Mouse (Mus musculus) retina, embryonic 14.5 days (tissue): ENCODE measurements at regions not wholly inside any gene's neighbourhood (a gene's known extent, or its start where the extent isn't known, plus 50 kb on each side); places are given as distances from the start of the nearest gene placed in this dataset.
"Not testable (repeated sequence)": the region's sequence is repeated elsewhere in the genome, so short reads cannot be mapped to it uniquely, and the experiment has no call there.

Source experiments
- DNase-seq: peaks from one replicate; pipeline ENCODE4 v3.0.0-alpha.2; 2015; ENCODE audit warnings: low spot score

DNA sequence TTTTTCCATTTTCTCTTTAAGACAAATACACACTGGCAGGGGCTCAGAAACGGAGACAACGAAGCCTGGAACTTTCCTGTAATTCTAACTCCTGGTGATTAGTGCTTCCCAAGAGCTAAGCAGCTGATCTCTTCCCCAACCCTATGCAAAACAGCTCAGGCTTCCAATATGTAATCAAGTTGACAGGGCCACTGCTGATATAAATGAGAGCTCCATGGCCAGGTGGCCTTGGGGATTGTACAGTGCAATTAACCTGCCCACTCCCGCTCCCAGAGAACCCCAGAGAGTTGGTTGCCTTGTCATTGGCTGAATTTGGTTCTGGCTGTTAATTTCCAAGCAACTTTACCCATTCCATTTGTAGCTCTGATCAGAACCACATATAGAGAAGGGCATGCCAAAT lies 67.8 kb downstream of the 4933415F23Rik start:
- peak; percentile 40 for DNase-seq

DNA sequence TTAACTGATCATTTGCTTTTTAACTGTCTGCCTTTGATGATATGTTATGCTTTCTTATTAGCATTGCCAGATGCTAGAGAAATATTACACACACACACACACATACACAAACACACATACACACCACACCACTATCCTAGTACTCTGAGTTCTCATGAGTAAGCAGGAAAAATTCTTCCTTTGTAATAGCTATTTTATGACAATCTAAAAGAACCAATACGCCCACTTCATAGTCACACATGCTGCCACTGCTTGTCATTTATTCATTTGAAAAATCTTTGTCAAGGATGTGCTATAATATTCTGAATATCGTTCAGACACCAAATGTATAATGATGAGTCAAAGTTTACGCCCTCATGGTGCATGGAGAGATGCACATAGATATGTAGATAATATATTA lies 78.5 kb downstream of the 4933415F23Rik start:
- no peak for DNase-seq

DNA sequence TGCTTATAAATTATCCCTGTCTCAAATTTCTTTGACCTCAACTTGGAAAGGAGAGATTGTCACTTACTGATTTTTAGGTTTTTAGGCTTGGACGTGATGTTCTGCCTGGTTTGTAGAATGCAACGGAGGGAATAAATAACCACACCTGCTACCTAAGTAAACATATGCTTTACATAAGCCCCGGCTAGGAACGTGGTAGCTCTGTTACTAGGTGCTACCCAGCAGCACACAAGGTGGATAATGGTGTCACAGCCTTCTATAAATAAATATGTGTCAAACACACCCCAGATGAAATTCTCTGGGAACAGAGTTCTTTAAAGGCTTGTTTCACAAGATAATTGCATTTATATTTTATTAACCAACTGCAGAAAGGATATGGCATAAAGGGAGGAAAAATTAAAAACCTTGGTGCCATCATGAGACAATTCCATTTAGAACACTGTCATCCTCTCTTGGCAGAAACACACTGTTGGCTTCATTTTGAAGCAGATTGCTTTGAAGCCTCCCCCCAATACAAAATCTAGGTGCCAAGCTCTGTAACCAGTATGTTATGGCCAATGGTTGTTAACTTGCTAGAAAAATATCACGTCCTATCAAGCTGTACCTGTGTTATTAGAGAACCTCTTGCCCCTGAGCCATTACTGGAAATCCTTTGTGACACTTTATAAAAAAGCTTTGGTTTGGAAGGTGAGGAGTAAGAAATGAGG lies 94.1 kb downstream of the 4933415F23Rik start:
- DNase-seq: no peak

DNA sequence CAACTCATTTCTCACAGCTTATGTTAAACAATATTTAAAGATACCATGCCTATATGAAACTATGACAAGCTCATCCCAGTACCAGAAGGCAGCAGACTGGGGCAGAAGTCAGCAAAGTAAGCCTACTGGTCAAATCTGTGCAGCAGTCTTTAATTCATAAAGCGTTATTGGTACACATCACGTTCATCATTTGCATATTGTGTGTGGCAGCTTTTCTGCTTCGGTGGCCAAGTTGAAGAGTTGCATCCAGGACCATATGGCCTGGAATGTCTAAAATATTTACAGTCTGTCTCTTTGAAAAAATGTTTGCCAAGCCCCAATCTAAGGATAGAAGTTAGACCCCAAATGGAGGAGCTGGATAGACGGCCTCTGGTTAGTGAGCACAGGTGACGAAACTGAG lies 97.2 kb downstream of the 4933415F23Rik start:
- DNase-seq: no peak

DNA sequence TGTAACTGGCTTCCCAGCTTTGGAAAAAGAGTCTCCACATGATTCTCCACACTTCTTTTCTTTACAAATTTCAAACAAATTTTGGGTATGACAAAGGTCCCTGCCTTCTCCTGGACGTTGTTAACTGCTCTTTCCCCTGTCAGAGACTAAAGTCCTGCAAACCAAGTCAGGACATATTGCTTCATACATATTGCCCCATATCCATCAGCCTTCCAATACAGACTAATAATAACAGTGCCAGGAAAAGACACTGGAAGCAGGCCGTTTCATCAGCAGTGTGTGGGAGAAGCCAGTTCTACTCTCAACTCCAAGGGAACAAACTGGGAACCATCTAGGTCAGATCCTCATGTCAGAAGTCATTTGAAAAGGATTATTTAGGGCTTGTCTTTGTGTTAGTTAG lies 105.4 kb downstream of the 4933415F23Rik start:
- DNase-seq: no peak

DNA sequence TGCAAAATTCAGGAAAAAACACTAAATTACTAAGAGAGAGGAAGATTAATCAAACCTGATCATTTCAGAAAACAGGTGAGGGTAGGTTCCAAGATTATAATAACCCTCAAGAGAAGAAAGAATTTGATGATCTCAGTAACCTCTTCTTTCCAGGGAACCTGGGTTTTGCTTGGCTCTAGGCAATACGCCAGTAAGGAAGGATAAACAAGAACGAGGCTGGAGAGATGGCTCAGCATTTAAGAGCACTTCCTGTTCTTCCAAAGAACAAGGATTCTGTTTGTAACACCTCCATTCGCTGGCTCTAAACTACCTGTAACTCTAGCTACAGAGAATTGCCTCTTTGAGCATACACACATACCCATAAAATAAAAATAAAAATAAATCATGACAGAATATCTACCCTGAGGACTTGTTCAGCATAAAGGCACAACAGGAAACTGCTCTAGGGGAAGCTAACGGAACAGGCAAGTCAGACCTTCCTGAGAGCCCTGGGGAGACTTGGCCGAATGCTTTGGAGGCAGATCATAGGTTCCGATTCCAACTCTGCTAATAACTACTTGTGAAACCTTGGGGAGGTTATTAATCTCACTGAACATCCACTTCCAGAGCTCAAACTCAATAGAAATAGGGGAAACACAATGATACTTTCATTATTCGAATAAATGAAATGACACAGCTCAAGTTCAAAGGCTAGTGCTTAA lies 112.4 kb downstream of the 4933415F23Rik start:
- no peak for DNase-seq

DNA sequence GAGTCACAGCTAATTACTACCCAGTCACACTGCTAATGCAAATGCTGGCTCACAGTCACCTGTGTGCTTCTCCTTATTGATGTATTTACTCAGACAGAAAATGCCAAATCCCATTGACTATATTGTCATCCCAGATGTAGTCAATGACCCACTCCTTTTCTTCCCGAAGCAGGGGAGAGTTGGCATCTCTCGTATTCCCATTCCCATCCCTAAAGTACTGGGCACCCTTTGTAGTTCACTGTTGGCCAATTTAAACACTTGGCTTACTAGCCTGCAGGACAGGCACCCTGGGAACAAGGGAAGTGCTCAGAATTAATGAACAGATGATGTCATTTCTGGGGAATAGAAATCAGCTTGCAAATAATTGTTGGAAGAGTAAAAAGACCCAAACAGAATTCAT lies 114.5 kb downstream of the 4933415F23Rik start:
- no peak for DNase-seq

DNA sequence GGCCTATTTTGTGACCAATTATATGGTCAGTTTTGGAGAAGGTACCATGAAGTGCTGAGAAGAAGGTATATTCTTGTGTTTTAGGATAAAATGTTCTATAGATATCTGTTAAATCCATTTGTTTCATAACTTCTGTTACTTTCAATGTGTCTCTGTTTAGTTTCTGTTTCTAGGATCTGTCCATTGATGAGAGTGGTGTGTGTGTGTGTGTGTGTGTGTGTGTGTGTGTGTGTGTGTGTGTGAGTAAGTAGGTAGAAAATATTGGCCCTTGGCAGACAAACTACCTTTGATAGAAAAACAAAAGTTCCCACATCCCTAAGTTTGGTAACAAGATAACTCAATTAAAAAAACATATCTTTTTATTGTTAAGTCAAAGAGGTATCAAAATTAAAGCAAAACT lies 117.8 kb downstream of the 4933415F23Rik start:
- DNase-seq: not testable (repeated sequence)

DNA sequence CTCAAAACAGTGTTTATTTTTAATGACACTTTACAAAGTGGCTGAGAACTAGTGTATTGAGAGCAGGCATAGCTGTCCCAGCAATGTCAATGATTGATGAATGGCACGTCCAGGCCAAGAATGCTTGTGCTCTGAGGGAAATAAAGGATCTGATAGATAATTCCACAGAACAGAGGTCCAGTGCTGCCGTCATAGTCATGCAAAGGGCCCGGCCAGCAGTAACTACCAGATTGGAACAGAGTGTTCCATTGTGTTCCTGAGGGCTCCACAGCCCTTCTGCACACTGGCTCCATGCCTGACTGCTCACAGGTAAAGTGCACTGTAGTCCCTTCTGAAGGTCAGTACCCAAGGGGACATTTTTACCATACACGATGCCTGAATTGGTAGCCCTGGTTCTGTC lies 127.1 kb downstream of the 4933415F23Rik start:
- no peak for DNase-seq

DNA sequence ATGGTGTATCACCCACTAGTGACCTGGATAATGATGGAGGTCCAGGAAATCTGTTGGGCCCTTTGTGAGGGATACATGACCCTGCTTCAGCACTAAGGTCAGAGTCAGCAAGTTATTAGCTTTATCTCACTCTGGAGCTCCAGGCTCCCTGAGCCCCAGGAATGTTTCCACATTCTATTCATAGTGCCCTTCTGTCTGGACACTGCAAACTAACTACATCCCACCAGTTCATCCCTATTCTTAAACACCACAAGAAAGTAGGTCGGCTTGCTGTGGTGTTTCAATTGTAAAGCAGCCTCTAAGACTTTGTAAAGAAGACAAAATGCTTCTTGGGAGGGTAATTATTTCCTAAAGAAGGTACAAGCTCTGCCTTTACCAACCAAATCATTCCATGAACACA lies 138.2 kb upstream of the Rims1 start:
- peak; percentile 2 for DNase-seq

DNA sequence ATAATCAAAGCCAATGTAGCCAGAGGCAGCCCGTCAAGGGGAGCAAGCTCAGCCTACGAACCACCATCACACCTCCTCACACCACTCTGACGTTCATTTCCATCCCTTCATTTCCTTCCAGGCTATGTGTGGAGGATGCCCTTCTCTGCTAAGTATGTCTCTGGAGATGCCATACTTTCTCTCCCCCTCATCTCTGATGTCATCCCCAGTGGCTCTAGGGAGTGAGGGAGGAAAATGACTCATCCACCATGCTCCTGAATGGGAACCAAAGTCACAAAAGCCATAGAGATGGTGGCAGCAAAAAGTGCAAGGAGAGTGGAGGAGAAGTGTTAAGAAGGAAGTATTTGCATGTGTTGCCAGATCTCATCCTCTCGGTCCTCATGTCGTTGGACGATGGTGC lies 134.0 kb upstream of the Rims1 start:
- DNase-seq: no peak

DNA sequence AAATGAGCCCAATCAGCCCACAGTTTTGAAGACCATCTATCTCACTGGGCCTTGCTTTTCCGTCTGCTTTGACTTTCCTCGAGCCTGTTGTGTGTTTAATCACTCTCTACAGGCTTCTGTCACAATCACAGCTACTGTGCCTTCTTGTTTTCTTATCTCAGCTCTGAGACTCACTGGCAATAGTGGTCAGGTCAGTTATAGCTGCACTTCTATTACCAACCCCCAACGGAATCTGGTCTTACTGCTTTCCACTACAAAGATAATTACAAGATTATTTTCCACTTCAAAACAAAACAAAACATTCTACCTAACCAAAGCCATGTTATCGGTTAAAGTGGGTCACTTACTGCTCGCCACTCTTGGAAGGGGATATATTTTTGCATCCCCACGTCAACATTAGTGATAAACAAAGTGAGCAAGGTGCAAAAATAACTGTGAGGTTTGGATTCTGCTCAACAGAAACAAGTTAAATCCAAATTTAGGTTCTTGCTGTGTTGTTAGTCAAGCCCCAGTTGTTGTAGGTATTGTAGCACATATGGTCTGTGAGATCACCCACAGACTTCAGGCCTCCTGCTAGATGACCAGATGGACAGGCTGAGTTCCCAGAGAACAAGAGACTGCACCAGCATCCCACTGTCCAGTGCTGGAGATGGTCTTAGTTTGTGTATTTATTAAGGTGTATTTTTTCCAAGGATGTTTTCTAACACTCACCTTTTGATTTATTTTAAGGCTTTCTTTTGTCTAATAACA lies 125.5 kb upstream of the Rims1 start:
- no peak for DNase-seq

DNA sequence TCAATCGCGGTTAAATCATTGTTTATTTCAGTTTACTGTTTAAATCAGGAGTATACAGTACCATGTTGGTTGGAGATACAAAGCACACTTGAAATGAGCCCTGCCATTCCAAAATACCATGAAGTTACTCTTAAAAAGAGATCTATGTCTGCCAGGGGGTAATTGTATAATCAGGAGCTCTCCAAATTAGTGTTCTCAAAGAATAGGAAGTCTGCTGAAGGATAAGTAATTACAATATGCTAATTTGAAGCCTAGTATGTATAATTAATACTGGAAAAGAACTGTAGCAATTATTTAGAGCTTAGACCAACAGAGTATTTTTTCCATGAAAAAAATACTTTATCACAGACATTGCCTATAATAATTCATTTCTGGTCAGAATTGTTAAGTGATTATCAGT lies 97.2 kb upstream of the Rims1 start:
- no peak for DNase-seq

DNA sequence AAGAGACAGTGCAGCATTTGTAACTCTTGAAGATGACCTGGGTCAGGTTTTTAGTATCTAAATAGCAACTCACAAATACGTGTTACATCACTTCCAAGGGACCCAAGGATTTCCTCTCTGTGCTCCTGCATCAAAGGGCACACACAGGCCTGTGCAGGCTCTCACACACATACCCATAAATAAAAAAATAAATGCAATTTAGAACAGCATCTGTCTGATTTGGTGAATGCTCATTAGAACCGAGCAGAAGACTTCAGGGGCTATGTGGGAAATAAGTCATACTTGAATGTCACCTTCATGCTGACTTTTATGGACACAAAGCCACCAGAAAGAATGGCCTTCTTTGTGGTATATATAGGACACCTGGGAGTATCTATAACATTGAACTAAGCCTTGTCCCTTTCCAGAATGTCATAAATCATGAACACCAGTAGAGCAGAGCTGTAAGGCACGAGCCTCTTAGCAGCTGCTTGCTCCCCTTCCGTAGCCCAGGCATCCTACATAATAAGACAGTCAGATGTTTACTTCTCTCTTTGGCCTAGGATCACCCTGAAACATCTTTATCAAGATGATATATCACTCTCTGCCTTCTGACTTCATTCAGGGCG lies 95.3 kb upstream of the Rims1 start:
- DNase-seq: no peak

DNA sequence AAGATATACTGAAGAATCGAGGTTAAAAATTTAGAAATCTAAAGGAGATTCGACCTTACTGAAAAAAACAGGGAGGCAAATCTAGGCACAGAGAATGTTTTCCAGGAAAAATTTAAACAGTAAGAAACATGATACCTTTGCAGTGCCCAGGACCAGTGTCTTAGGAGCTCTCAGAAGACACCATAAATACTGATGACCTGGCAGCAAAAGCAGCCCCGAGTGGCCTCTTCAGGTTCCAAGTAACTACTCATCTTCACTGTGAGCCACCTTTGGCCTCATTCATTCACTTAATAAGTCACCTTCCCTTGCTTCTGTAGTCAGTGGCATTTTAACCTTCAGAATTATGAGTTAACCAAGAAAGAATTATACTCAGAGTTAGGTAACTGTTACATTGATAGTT lies 89.3 kb upstream of the Rims1 start:
- no peak for DNase-seq

DNA sequence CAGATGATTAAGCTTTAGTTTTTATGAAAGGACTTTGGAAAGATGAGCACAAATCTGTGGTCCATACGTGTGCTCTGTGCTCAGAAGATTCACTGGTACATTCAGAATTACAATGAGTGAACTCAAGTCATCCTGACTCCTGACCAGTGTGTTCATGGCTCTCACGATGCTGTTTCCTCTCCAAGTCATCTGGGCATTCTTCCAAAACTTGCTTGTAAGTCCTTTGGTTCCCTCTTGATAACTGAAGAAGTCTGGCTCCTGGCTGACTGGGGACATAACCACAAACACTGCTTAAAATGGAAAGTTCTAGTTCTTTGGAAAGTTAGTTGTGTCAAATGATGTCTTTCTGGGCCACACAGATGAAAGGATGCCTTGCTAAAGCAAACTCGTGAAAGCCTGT lies 57.2 kb upstream of the Rims1 start:
- no peak for DNase-seq
